Mouse (Mus musculus): Measurements from ENCODE around the gene Vstm4.

Gene Vstm4

GRCm38 (mm10) chr14:32859831-32860569 lies 3.4 kb downstream of the Vstm4 start:
- no peak for DNase-seq (ENCODE audit: low spot score)

GRCm38 (mm10) chr14:32861149-32861581 lies 4.6 kb downstream of the Vstm4 start:
- DNase-seq (ENCODE audit: low spot score), result no peak

GRCm38 (mm10) chr14:32861656-32862055 lies 5.1 kb downstream of the Vstm4 start:
- no peak for DNase-seq (ENCODE audit: low spot score)

GRCm38 (mm10) chr14:32865331-32865730 lies 8.8 kb downstream of the Vstm4 start:
- DNase-seq (ENCODE audit: low spot score), result no peak

GRCm38 (mm10) chr14:32871963-32872362 lies 15.4 kb downstream of the Vstm4 start:
- no peak for DNase-seq (ENCODE audit: low spot score)

- no peak for DNase-seq (ENCODE audit: low spot score)
Measured at GRCm38 (mm10) chr14:32877549-32877948, 21.0 kb downstream of the Vstm4 start.

GRCm38 (mm10) chr14:32880332-32880731 lies 23.8 kb downstream of the Vstm4 start:
- DNase-seq (ENCODE audit: low spot score), result no peak

- DNase-seq (ENCODE audit: low spot score), result no peak
Measured at GRCm38 (mm10) chr14:32881693-32882092, 25.1 kb downstream of the Vstm4 start.

- no peak for DNase-seq (ENCODE audit: low spot score)
Measured at GRCm38 (mm10) chr14:32888876-32889674, 32.5 kb downstream of the Vstm4 start.

- no peak for DNase-seq (ENCODE audit: low spot score)
Measured at GRCm38 (mm10) chr14:32894341-32894853, 37.8 kb downstream of the Vstm4 start.

- no peak for DNase-seq (ENCODE audit: low spot score)
Measured at GRCm38 (mm10) chr14:32894878-32895277, 38.3 kb downstream of the Vstm4 start.

GRCm38 (mm10) chr14:32896896-32897295 lies 40.3 kb downstream of the Vstm4 start:
- DNase-seq (ENCODE audit: low spot score), result no peak

- DNase-seq (ENCODE audit: low spot score), result no peak
Measured at GRCm38 (mm10) chr14:32903203-32903602, 46.6 kb downstream of the Vstm4 start.

- no peak for DNase-seq (ENCODE audit: low spot score)
Measured at GRCm38 (mm10) chr14:32906545-32906944, 50.0 kb downstream of the Vstm4 start.

- no peak for DNase-seq (ENCODE audit: low spot score)
Measured at GRCm38 (mm10) chr14:32909112-32909511, 52.6 kb downstream of the Vstm4 start.

- no peak for DNase-seq (ENCODE audit: low spot score)
Measured at GRCm38 (mm10) chr14:32911187-32911586, 54.6 kb downstream of the Vstm4 start.

- DNase-seq (ENCODE audit: low spot score), result no peak
Measured at GRCm38 (mm10) chr14:32915360-32915759, 58.8 kb downstream of the Vstm4 start.

GRCm38 (mm10) chr14:32917919-32918318 lies 61.4 kb downstream of the Vstm4 start:
- no peak for DNase-seq (ENCODE audit: low spot score)

GRCm38 (mm10) chr14:32923871-32924270 lies 67.3 kb downstream of the Vstm4 start:
- DNase-seq (ENCODE audit: low spot score), result no peak

- DNase-seq (ENCODE audit: low spot score), result no peak
Measured at GRCm38 (mm10) chr14:32931709-32932108, 75.2 kb downstream of the Vstm4 start.

- no peak for DNase-seq (ENCODE audit: low spot score)
Measured at GRCm38 (mm10) chr14:32932220-32932619, 75.7 kb downstream of the Vstm4 start.

- no peak for DNase-seq (ENCODE audit: low spot score)
Measured at GRCm38 (mm10) chr14:32934064-32934463, 77.5 kb downstream of the Vstm4 start.

- DNase-seq (ENCODE audit: low spot score), result no peak
Measured at GRCm38 (mm10) chr14:32939217-32939616, 82.7 kb downstream of the Vstm4 start.
